Mouse (Mus musculus): ENCODE results near the gene Cdc42ep3.

Cdc42ep3 gene

DNA sequence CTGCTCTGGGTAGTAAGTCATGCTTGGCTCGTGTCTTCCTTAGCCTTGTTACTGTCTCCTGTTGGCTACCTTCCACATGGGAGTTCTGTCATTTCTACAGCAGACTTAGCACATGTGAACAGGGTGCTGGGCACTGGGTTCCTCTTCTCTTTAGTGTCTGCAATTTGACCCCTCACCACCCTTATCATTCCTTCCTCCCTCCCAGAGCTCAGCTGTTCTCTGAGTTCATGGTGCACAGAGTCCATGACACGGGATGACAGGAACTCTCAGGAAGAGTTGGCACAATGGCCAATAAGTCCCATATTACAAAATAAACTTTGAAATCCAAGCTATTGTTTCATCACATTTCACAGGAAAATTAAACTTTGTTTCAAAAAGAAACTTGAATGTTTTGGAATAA is 64.2 kb downstream of the Cdc42ep3 start:
- DNase-seq (ENCODE audit: low spot score) = no peak

DNA sequence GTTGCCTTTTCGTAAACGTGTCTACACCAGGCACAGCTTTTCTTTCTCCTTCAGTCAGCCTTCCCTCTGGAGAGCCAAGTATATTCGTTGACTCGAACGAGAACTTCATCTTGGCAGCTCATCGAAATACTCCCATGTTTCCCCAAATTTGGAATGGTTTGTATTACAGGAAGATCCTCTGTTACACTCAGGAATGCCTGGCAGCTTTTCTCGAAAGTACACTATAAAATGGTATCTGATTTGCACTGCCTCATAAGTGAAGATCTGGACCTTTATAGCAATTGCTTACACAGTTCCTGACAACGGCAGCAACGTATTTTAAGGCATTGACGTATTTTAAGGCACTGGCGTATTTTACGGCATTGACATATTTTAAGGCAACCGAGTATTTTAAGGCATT is 67.6 kb downstream of the Cdc42ep3 start:
- no peak for DNase-seq (ENCODE audit: low spot score)

DNA sequence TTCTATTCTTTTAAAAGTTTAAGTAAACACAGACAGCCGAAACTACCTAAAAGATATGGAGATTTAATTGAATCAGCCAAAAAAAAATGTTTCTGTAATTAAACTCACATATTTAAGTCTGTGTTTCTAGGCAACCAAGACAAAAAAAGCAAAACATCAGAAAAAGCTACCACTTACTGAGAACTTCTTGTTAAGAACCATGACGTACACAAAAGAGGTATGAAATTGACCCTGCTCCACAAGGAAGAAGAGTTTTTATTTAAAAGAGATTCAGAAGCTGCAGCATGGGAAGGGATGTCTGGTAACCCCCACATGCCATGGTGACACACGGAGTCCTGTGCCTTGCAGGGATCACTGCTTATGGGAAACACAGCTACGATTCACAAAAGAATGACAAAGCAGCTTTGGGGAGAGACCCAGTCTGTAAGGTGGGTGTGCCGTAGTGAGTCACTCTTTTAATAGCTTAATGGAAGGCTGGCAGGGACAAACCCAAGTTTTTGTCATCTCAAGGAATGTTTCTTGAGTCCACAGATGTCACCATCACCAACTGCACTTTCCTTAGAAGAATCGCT is 69.8 kb downstream of the Cdc42ep3 start:
- DNase-seq (ENCODE audit: low spot score) = no peak
